ENCODE assay signal across 12 mouse cellular contexts in the genomic region with DNA sequence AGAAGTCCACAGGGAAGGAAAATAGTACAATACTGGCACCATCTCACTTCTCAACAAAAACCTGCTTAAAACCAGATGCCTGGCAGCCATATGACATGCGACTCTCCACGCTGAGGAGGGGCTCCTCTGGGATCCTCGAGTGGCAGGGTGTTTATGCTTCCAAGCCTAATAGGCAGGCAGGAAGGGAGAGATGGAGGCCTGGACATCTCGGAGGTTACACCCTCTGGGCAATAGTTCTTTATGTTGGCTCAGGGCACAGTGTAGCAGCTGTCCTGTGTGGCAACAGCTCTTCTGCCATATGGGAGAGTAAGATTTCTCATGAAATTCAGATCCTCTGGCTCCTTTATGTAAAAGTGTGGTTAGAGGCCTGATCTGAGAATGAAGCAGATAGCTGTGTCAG. TPM values are rescaled to one million over a fixed set of nuclear protein-coding genes. Genes with fewer than 3 reads are reported as not detected.
DNase-seq lines count a peak whose midpoint lies in the region; ATAC-seq and TF ChIP-seq lines count a peak whose summit lies in the region.
"Had no signal": no experiment of that assay in that cellular context is flagged by ENCODE, and none has a peak within 500 bp of the region (broad histone marks: within the 10 kb centered on the region; RNA-seq: fewer than 3 reads in every experiment).

No protein-coding gene starts in this region.

- no peak overlapping the region for H3K27ac ChIP-seq in layer of hippocampus, adult 2 months
- H3K27ac ChIP-seq in forebrain, embryonic 15.5 days (replicated peaks), result peak overlapping the region; percentile 80
- 0 out of 2 replicates have a peak overlapping the region, but pooled peaks have one; percentile 45 for H3K27ac ChIP-seq in midbrain, embryonic 14.5 days (replicated peaks; ENCODE audit: low read depth, low read length)
- H3K27ac ChIP-seq: liver, embryonic 15.5 days had no signal

- H3K4me1 ChIP-seq in forebrain, embryonic 15.5 days, result peaks cover 15% of the 10 kb centered on the region
- H3K4me1 ChIP-seq in midbrain, embryonic 14.5 days (ENCODE audit: control insufficient read depth, insufficient read depth, low read length), result peaks cover 8% of the 10 kb centered on the region
- H3K4me1 ChIP-seq: liver, embryonic 15.5 days had no signal

- H3K9me3 ChIP-seq in forebrain, embryonic 15.5 days, result no peaks in the 10 kb centered on the region
- no peaks in the 10 kb centered on the region for H3K9me3 ChIP-seq in midbrain, embryonic 14.5 days (ENCODE audit: control insufficient read depth, low read length)
- H3K9me3 ChIP-seq: heart, embryonic 12.5 days; liver, embryonic 15.5 days had no signal

- DNase-seq in layer of hippocampus, postnatal 14 days (ENCODE audit: low spot score in 2 of 2), result peak; percentile 18 to 31
- DNase-seq in layer of hippocampus, adult 2 months (ENCODE audit: low spot score in 2 of 2), result no peak
- peak; percentile 36 for DNase-seq in cerebellum, adult 9-10 months
- DNase-seq in midbrain, embryonic 14.5 days, result peak; percentile 45
- no peak for DNase-seq in B cell, adult 2 months
- no peak for DNase-seq in frontal cortex, postnatal 25 days (ENCODE audit: low spot score in 2 of 2)
- DNase-seq in heart, postnatal 4 days, result no peak
- DNase-seq: adrenal gland, postnatal 36 days had no signal

- 32% methylated on average over 4 of the region's 4 CpGs for WGBS in forebrain, embryonic 15.5 days
- 17% methylated on average over 4 of the region's 4 CpGs for WGBS in midbrain, embryonic 14.5 days

- peak; percentile 85 for ATAC-seq in forebrain, embryonic 15.5 days (replicated peaks)
- ATAC-seq in midbrain, embryonic 14.5 days (ENCODE audit: low FRiP score, low TSS enrichment), result peak; percentile 55; the same call in 1 of the 2 replicates
- ATAC-seq: Patski had no signal

- no peak for TF ChIP-seq CTCF in layer of hippocampus, adult 2 months (conservative IDR thresholded peaks at IDR 0.05)

- no peaks in the 10 kb centered on the region for H3K27me3 ChIP-seq in forebrain, embryonic 15.5 days
- H3K27me3 ChIP-seq in midbrain, embryonic 14.5 days (ENCODE audit: control insufficient read depth, insufficient read depth, low read length), result no peaks in the 10 kb centered on the region
- H3K27me3 ChIP-seq: heart, embryonic 12.5 days; liver, embryonic 15.5 days; Patski had no signal

- H3K4me3 ChIP-seq in layer of hippocampus, adult 2 months, result no peak overlapping the region
- no peak overlapping the region for H3K4me3 ChIP-seq in forebrain, embryonic 15.5 days
- H3K4me3 ChIP-seq in midbrain, embryonic 14.5 days (replicated peaks; ENCODE audit: low read depth, low read length), result no peak overlapping the region
- H3K4me3 ChIP-seq: heart, embryonic 12.5 days; liver, embryonic 15.5 days had no signal

- no peak overlapping the region for H3K9ac ChIP-seq in forebrain, embryonic 15.5 days (replicated peaks)
- no peak overlapping the region for H3K9ac ChIP-seq in midbrain, embryonic 14.5 days (replicated peaks; ENCODE audit: low read length)
- H3K9ac ChIP-seq: heart, embryonic 12.5 days; liver, embryonic 15.5 days had no signal

- no peaks in the 10 kb centered on the region for H3K36me3 ChIP-seq in forebrain, embryonic 15.5 days
- H3K36me3 ChIP-seq in midbrain, embryonic 14.5 days (ENCODE audit: control insufficient read depth, insufficient read depth, low read length), result no peaks in the 10 kb centered on the region
- H3K36me3 ChIP-seq: heart, embryonic 12.5 days; liver, embryonic 15.5 days had no signal

- H3K4me2 ChIP-seq in forebrain, embryonic 15.5 days (replicated peaks), result no peak overlapping the region
- H3K4me2 ChIP-seq in midbrain, embryonic 14.5 days (ENCODE audit: low read length), result no peak overlapping the region
- H3K4me2 ChIP-seq: heart, embryonic 12.5 days; liver, embryonic 15.5 days had no signal

RNA-seq across cellular contexts. Expression of gene Akap6, which starts 24.2 kb away (rescaled TPM):
- 100 to 1,000 TPM; 141 to 151 TPM for total RNA-seq in layer of hippocampus, postnatal 14 days (2021)
- 100 to 1,000 TPM; 130 to 135 TPM for total RNA-seq in layer of hippocampus, adult 2 months (2021)
- polyA plus RNA-seq in forebrain, embryonic 15.5 days (2015; fragmentation: Nextera tagmentation; extraction: Ambion mirVana), result 17.4 and 19.4 TPM in 2 replicates
- 27.2 and 35.2 TPM in 2 replicates for polyA plus RNA-seq in midbrain, embryonic 14.5 days (2014; fragmentation: Nextera tagmentation; extraction: Ambion mirVana)
- total RNA-seq in heart, postnatal 4 days (2021), result 100 to 1,000 TPM; 118 to 127 TPM

Comparison
In these comparisons a context has a peak if more than half of its experiments do, and no peak if none do; other contexts are left out.
1. DNase-seq: peak in layer of hippocampus, postnatal 14 days (2 of 2), cerebellum, adult 9-10 months (single experiment) and midbrain, embryonic 14.5 days (single experiment); none in layer of hippocampus, adult 2 months (0 of 2), B cell, adult 2 months (0 of 2), frontal cortex, postnatal 25 days (0 of 2) and heart, postnatal 4 days (single experiment).